ENCODE assay signal across 8 mouse cellular contexts in genomic region chr3:96645018-96645649, GRCm38 (mm10). TPM values are rescaled to one million over a fixed set of nuclear protein-coding genes. Genes with fewer than 3 reads are reported as not detected.
DNase-seq lines count a peak whose midpoint lies in the region; ATAC-seq and TF ChIP-seq lines count a peak whose summit lies in the region.
"Had no signal": no experiment of that assay in that cellular context is flagged by ENCODE, and none has a peak within 500 bp of the region (broad histone marks: within the 10 kb centered on the region; RNA-seq: fewer than 3 reads in every experiment).

TSS of gene Itga10 (plus strand) at chr3:96645584.

- no peak within 1 kb of the TSS for H3K4me2 ChIP-seq in liver, embryonic 11.5 days
- H3K4me2 ChIP-seq in midbrain, postnatal 0 days (ENCODE audit: low read depth, low read length, poor library complexity, severe bottlenecking), result no peak within 1 kb of the TSS

- H3K4me3 ChIP-seq in liver, embryonic 11.5 days (ENCODE audit: low read depth, low read length), result no peak within 1 kb of the TSS
- H3K4me3 ChIP-seq in midbrain, postnatal 0 days (ENCODE audit: low read depth, low read length), result no peak within 1 kb of the TSS

- peak; percentile 15 for DNase-seq in liver
- DNase-seq in liver, embryonic 11.5 days (ENCODE audit: low spot score), result no peak
- DNase-seq in MN1 (ENCODE audit: low spot score), result peak; percentile 33
- DNase-seq in c-Kit-positive CD71-positive TER-119-positive erythroid progenitor cells, embryonic 14.5 days (ENCODE audit: low spot score), result peak; percentile 22
- peak; percentile 36 to 79 for DNase-seq in kidney, postnatal 36 days
- peak; percentile 30 for DNase-seq in midbrain, postnatal 0 days (ENCODE audit: low spot score)

- WGBS in liver, embryonic 11.5 days, result 76% methylated on average over 7 of the region's 7 CpGs
- WGBS in midbrain, postnatal 0 days, result 68% methylated on average over 7 of the region's 7 CpGs

- no peak for ATAC-seq in liver, embryonic 11.5 days (replicated peaks; ENCODE audit: low FRiP score)
- ATAC-seq in granulocyte monocyte progenitor cell, adult 5-6 weeks (replicated peaks; ENCODE audit: poor library complexity, severe bottlenecking), result 0 out of 2 replicates have a peak, but pooled peaks have one; percentile 33
- ATAC-seq in midbrain, postnatal 0 days (ENCODE audit: low FRiP score), result no peak

- H3K27me3 ChIP-seq in liver, embryonic 11.5 days (replicated peaks; ENCODE audit: control insufficient read depth, insufficient read depth, low read length), result no peaks in the 10 kb centered on the region
- no peaks in the 10 kb centered on the region for H3K27me3 ChIP-seq in midbrain, postnatal 0 days (ENCODE audit: insufficient read depth, low read length)

- no peaks in the 10 kb centered on the region for H3K9me3 ChIP-seq in liver, embryonic 11.5 days (ENCODE audit: control insufficient read depth, low read length)
- H3K9me3 ChIP-seq in midbrain, postnatal 0 days (ENCODE audit: low read length), result no peaks in the 10 kb centered on the region

- H3K27ac ChIP-seq in liver, embryonic 11.5 days (ENCODE audit: low read depth, low read length), result no peak within 1 kb of the TSS
- H3K27ac ChIP-seq in midbrain, postnatal 0 days (ENCODE audit: low read depth, low read length), result no peak within 1 kb of the TSS

- peaks cover 8% of the 10 kb centered on the region; the same call in 1 of the 2 replicates for H3K36me3 ChIP-seq in liver, embryonic 11.5 days (ENCODE audit: control insufficient read depth, insufficient read depth, low read length)
- H3K36me3 ChIP-seq in midbrain, postnatal 0 days (ENCODE audit: insufficient read depth, low read length), result peaks cover 15% of the 10 kb centered on the region

- no peak within 1 kb of the TSS for H3K9ac ChIP-seq in liver, embryonic 11.5 days (ENCODE audit: low read depth, low read length)
- H3K9ac ChIP-seq in midbrain, postnatal 0 days (replicated peaks; ENCODE audit: low read length, poor library complexity, severe bottlenecking), result no peak within 1 kb of the TSS

- no peaks in the 10 kb centered on the region for H3K4me1 ChIP-seq in liver, embryonic 11.5 days (replicated peaks; ENCODE audit: control insufficient read depth, insufficient read depth, low read length)
- no peaks in the 10 kb centered on the region for H3K4me1 ChIP-seq in midbrain, postnatal 0 days (ENCODE audit: insufficient read depth, low read length)

- TF ChIP-seq CTCF in midbrain, postnatal 0 days (IDR thresholded peaks at IDR 0.05), result peak; percentile 68

RNA-seq across cellular contexts. Expression of gene Itga10, which starts in this region (rescaled TPM):
- polyA plus RNA-seq in liver, embryonic 11.5 days (2014; fragmentation: Nextera tagmentation; extraction: Ambion mirVana), result 0.57 and 0.77 TPM in 2 replicates
- total RNA-seq in granulocyte monocyte progenitor cell, adult 5-6 weeks (2014; fragmentation: Nextera tagmentation), result 1.3 TPM in 1 of 2 replicates, not detected in the other
- total RNA-seq in granulocyte monocyte progenitor cell, adult 5-6 weeks (2017), result 0.34 TPM in 1 of 2 replicates, not detected in the other
- total RNA-seq in midbrain, postnatal 0 days (2014; rRNA removed), result 3.0 and 3.3 TPM in 2 replicates
- polyA plus RNA-seq in midbrain, postnatal 0 days (2015; fragmentation: Nextera tagmentation; extraction: Ambion mirVana), result 0.83 and 1.0 TPM in 2 replicates
- total RNA-seq: hematopoietic stem cell, adult 5-6 weeks had no signal
